Comparison of ENCODE assay signal across 8 mouse cellular contexts in the genomic region with DNA sequence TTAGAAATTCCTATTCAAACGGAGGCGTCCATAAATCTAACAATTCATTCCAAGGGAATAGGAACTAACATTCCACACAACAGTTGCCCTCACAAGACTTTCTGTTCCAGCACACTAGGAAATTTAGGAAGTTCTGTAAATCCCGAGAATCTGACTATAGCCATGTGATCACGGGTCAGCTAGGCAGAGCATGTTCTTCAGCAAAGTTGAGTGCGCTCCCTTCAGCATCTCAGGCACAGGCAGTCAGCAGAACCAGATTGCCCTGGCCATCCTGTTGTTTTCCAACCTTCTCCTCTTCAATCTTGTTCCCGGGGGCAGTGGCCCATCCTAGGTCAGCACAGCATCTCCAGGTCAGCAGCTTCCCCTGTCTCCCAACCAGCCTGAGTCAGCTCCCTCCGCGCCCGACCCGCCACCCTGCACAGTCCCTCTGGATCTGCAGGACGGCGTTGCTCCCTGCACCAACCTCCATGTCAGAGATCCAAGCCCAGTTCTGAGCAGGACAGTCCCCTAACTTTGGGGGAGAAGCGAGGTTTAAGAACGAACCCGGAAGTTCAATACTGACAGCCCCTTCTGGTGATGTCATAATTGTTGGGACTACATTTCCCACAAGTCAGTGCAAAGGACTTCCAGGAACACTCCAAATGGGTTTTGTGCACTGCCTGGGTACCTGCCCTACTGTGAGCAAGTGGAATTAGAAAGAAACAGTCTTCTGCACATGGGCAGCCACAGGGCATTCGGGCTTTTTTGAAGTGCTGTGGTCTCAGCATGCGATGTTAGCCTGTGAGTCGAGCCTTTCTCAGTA. TPM values are rescaled to one million over a fixed set of nuclear protein-coding genes. Genes with fewer than 3 reads are reported as not detected.
DNase-seq lines count a peak whose midpoint lies in the region; ATAC-seq and TF ChIP-seq lines count a peak whose summit lies in the region.

No protein-coding gene starts in this region.

- 6% methylated on average over 18 of the region's 18 CpGs for WGBS in embryonic facial prominence, embryonic 15.5 days
- 9% methylated on average over 18 of the region's 18 CpGs for WGBS in limb, embryonic 12.5 days
- 8% methylated on average over 18 of the region's 18 CpGs for WGBS in midbrain, embryonic 14.5 days

- peak overlapping the region; percentile 97 for H3K4me3 ChIP-seq in bone marrow macrophage, adult 2 months (ENCODE audit: insufficient read depth, low read length)
- H3K4me3 ChIP-seq in embryonic facial prominence, embryonic 15.5 days (replicated peaks) = peak overlapping the region; percentile 82
- peak overlapping the region; percentile 73 for H3K4me3 ChIP-seq in limb, embryonic 12.5 days (replicated peaks)
- peak overlapping the region; percentile 69 for H3K4me3 ChIP-seq in midbrain, embryonic 14.5 days (replicated peaks; ENCODE audit: low read depth, low read length)

- no peaks in the 10 kb centered on the region for H3K4me1 ChIP-seq in bone marrow macrophage, adult 2 months (ENCODE audit: control insufficient read depth, insufficient read depth, low read length)
- no peaks in the 10 kb centered on the region for H3K4me1 ChIP-seq in embryonic facial prominence, embryonic 15.5 days
- H3K4me1 ChIP-seq in limb, embryonic 12.5 days (replicated peaks) = no peaks in the 10 kb centered on the region
- H3K4me1 ChIP-seq in midbrain, embryonic 14.5 days (ENCODE audit: control insufficient read depth, insufficient read depth, low read length) = peaks cover 7% of the 10 kb centered on the region; the same call in 1 of the 2 replicates

- TF ChIP-seq POLR2A in bone marrow macrophage, adult 2 months (IDR thresholded peaks at IDR 0.05; ENCODE audit: borderline replicate concordance, low read depth, low read length) = no peak

- peak overlapping the region; percentile 66 for H3K9ac ChIP-seq in embryonic facial prominence, embryonic 15.5 days
- peak overlapping the region; percentile 71 for H3K9ac ChIP-seq in limb, embryonic 12.5 days (replicated peaks)
- H3K9ac ChIP-seq in midbrain, embryonic 14.5 days (replicated peaks; ENCODE audit: low read length) = peak overlapping the region; percentile 68

- peak; percentile 80 to 84 for DNase-seq in B cell, adult 2 months
- peak; percentile 92 for DNase-seq in heart, adult 8-10 months (ENCODE audit: low spot score)
- DNase-seq in kidney, adult 8-10 months = peak; percentile 69 to 82
- peak; percentile 91 for DNase-seq in midbrain, embryonic 14.5 days
- DNase-seq in spleen, adult 12 weeks (ENCODE audit: low spot score) = peak; percentile 52

- no peaks in the 10 kb centered on the region for H3K27me3 ChIP-seq in embryonic facial prominence, embryonic 15.5 days
- no peaks in the 10 kb centered on the region for H3K27me3 ChIP-seq in limb, embryonic 12.5 days
- no peaks in the 10 kb centered on the region for H3K27me3 ChIP-seq in midbrain, embryonic 14.5 days (ENCODE audit: control insufficient read depth, insufficient read depth, low read length)

- peak; percentile 88 for ATAC-seq in embryonic facial prominence, embryonic 15.5 days (ENCODE audit: insufficient number of reproducible peaks, low FRiP score, low TSS enrichment, low read depth)
- peak; percentile 99 for ATAC-seq in limb, embryonic 12.5 days (ENCODE audit: insufficient number of reproducible peaks, insufficient read depth, low FRiP score, low TSS enrichment, low read depth)
- ATAC-seq in midbrain, embryonic 14.5 days (ENCODE audit: low FRiP score, low TSS enrichment) = peak; percentile 98

- H3K4me2 ChIP-seq in embryonic facial prominence, embryonic 15.5 days (replicated peaks) = peak overlapping the region; percentile 75
- peak overlapping the region; percentile 71 for H3K4me2 ChIP-seq in limb, embryonic 12.5 days
- H3K4me2 ChIP-seq in midbrain, embryonic 14.5 days (ENCODE audit: low read length) = peak overlapping the region; percentile 74

- H3K27ac ChIP-seq in bone marrow macrophage, adult 2 months (ENCODE audit: insufficient read depth, low read depth, low read length) = peak overlapping the region; percentile 65
- H3K27ac ChIP-seq in embryonic facial prominence, embryonic 15.5 days (replicated peaks) = 0 out of 2 replicates have a peak overlapping the region, but pooled peaks have one; percentile 51
- no peak overlapping the region for H3K27ac ChIP-seq in limb, embryonic 12.5 days
- 0 out of 2 replicates have a peak overlapping the region, but pooled peaks have one; percentile 10 for H3K27ac ChIP-seq in midbrain, embryonic 14.5 days (replicated peaks; ENCODE audit: low read depth, low read length)

- TF ChIP-seq CTCF in bone marrow macrophage, adult 2 months (IDR thresholded peaks at IDR 0.05; ENCODE audit: low read depth, low read length) = no peak

- no peaks in the 10 kb centered on the region for H3K9me3 ChIP-seq in embryonic facial prominence, embryonic 15.5 days (replicated peaks)
- H3K9me3 ChIP-seq in limb, embryonic 12.5 days = peaks cover 10% of the 10 kb centered on the region
- peaks cover 8% of the 10 kb centered on the region for H3K9me3 ChIP-seq in midbrain, embryonic 14.5 days (ENCODE audit: control insufficient read depth, low read length)

- H3K36me3 ChIP-seq in embryonic facial prominence, embryonic 15.5 days = 0 out of 2 replicates have a peak, but pooled peaks cover 4% of the 10 kb centered on the region
- H3K36me3 ChIP-seq in limb, embryonic 12.5 days = no peaks in the 10 kb centered on the region
- no peaks in the 10 kb centered on the region for H3K36me3 ChIP-seq in midbrain, embryonic 14.5 days (ENCODE audit: control insufficient read depth, insufficient read depth, low read length)

RNA-seq across cellular contexts. Expression of gene Zfp458, which starts 9.5 kb away (rescaled TPM):
- polyA plus RNA-seq in bone marrow macrophage, adult 2 months (2012; ENCODE audit: insufficient read depth, insufficient read length, missing spikeins) = 2.5 and 2.7 TPM in 2 replicates
- polyA plus RNA-seq in embryonic facial prominence, embryonic 15.5 days (2015; fragmentation: Nextera tagmentation; extraction: Ambion mirVana) = 1.7 and 2.3 TPM in 2 replicates
- 1 to 10 TPM; 1.3 to 1.8 (median 1.5) TPM for total RNA-seq in heart, adult 8-10 months (2022)
- 1.5 and 2.0 TPM in 2 replicates for polyA plus RNA-seq in limb, embryonic 12.5 days (2016; fragmentation: Nextera tagmentation; extraction: Ambion mirVana)
- 7.0 and 8.3 TPM in 2 replicates for polyA plus RNA-seq in midbrain, embryonic 14.5 days (2014; fragmentation: Nextera tagmentation; extraction: Ambion mirVana)

RNA-seq across cellular contexts. Expression of gene Zfp457, which starts 37.5 kb away (rescaled TPM):
- 0.84 TPM in 1 of 2 replicates, not detected in the other for polyA plus RNA-seq in bone marrow macrophage, adult 2 months (2012; ENCODE audit: insufficient read depth, insufficient read length, missing spikeins)
- polyA plus RNA-seq in embryonic facial prominence, embryonic 15.5 days (2015; fragmentation: Nextera tagmentation; extraction: Ambion mirVana) = 0.45 and 1.1 TPM in 2 replicates
- total RNA-seq in heart, adult 8-10 months (2022) = 1 to 10 TPM; 2.3 to 4.5 (median 2.7) TPM
- polyA plus RNA-seq in limb, embryonic 12.5 days (2016; fragmentation: Nextera tagmentation; extraction: Ambion mirVana) = 0.47 and 0.58 TPM in 2 replicates
- 0.76 and 0.92 TPM in 2 replicates for polyA plus RNA-seq in midbrain, embryonic 14.5 days (2014; fragmentation: Nextera tagmentation; extraction: Ambion mirVana)
